Mouse (Mus musculus) heart, adult 9 months (tissue): ENCODE data around the gene P2rx6.
A peak's percentile ranks its signal among the peaks of the same experiment; 100 is the strongest.
"Not testable (repeated sequence)": the region's sequence is repeated elsewhere in the genome, so short reads cannot be mapped to it uniquely, and the experiment has no call there.

Source experiments
- DNase-seq, 2 experiments: peaks; one replicate each; pipeline ENCODE4 v3.0.0; 2022; ENCODE audit warnings: low spot score in 2 of 2

P2rx6 gene

DNA sequence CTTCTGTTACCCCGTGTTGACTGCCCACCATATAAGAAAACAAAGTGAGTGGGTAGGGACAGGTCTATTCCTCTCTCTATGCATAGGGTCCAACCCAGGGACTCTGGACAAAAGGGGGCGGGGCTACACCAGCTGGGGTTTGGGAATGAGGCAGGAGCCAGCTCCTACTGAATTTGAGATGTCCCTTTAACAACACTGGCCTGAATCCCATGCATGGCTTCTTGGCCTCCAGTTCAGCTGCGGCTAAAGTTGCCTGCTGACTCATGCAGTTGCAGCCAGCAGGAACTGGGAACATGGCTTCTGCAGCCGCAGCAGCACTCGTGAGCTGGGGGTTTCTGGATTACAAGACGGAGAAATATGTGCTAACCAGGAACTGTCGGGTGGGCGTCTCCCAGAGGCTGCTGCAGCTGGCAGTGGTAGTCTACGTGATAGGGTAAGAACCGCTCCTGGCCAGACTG, at the start of gene P2rx6:
Gene P2rx6 (plus strand): TSS at position 135 of the 458 bp plus-strand sequence.
- peak; percentile 67 to 69 for DNase-seq

DNA sequence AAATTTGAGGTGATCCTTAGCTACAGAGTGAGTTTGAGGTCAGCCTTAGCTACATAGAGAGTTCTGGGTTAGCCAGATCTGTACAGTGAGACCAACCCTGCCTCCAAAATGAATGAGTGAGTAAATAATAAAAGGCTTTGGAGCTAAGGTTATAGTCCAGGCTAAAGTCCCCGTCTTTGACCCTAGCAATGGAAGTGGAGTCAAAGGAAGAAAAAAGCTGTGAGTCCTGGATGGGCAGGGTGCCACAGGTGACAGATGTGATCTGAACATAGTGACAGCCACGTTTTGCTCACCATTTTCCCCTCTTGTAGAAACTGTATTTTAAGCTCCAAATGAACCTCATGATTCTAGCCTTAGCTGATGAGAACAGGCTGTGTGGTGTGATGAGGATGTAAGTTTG, 42.8 kb upstream of the P2rx6 start:
- DNase-seq, result no peak

DNA sequence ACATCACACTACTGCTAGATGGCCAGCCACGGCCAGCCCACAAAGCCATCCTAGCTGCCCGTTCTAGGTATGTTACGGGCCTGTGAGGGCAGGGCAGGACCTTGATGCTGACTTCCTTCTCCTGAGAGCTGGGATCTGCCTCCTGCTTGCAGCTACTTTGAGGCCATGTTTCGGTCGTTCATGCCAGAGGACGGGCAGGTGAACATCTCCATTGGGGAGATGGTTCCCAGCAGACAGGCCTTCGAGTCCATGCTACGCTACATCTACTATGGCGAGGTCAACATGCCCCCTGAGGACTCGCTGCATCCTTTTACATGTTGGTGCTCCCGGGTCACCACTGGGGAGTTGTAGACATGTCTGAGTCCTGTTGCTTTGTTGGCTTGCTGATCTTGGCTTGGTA, 37.5 kb upstream of the P2rx6 start:
- no peak for DNase-seq

DNA sequence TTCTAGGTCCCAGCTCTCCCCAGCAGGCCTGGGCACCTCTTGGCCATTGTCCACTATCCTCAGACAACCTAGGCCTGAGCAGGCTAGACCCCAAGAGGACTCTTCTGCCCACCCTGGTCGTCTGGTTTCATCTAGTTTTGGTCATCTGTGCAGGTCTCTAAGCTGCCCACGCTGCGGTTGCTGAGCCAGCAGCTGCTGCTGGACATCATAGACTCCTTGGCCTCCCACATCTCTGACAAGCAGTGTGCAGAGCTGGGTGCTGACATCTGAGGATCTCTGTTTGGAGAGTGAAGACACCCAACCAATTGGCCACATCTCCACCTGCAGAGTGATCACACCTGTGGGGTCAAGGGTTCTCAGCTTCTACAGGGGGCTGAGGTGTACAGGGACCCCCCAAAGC, 36.2 kb upstream of the P2rx6 start:
- DNase-seq, result no peak

DNA sequence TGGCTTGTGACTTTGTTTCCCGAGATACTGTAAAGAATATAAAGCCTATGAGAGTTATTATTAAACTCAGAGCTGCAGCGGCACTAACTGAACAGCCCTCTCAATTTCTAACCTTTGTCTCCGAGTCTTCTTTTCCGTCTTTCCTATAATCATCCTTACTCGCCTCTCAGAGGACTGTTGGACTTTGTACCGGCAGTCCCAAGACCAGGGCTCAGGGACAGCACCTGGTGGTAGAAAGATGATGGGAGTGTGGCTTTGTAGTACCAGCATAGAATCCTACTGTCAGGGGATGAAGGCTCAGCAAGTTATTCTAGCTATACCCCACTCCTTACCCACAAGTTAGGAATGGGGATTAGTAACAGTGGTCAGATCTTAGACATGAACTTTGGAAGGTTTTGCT, 35.5 kb upstream of the P2rx6 start:
- DNase-seq, result no peak

DNA sequence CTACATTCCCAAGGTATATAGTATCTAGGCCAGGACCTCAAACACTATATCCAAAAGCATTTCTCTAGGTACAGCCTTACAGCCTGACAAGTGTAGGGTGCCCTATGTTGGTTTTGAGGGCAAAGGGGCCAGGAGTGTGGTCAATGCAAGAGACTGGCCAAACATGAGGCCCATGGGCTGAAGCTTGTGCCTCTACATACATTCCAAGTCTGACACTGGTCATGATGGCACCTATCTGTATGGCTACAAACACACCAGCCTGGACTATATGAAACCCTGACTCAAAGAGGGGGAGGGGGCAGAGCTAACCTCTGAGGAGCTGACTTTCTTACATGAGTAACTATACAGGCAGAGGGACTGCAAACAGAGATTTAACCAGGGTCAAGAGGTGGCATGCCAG, 34.1 kb upstream of the P2rx6 start:
- no peak for DNase-seq

DNA sequence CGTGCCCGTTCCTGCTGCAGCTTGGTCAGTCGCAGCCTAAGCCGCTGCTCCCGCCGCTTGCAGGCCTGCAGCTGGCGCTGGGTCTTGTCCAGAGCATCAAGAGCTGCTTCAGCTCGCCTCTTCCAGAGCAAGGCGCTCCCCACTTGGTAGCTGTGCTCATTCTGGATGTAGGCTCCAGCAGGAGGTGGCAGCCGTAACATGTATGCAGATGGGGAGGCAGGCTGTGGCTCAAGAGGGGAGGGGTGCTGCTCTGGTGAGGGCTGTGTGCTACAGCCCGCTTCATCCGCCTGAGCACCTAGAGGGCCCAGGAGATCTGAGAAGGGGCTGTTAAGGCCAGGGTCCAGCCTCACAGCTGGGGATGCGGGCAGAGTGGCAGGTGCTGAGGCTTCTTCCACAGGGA, 33.4 kb upstream of the P2rx6 start:
- DNase-seq, result no peak

DNA sequence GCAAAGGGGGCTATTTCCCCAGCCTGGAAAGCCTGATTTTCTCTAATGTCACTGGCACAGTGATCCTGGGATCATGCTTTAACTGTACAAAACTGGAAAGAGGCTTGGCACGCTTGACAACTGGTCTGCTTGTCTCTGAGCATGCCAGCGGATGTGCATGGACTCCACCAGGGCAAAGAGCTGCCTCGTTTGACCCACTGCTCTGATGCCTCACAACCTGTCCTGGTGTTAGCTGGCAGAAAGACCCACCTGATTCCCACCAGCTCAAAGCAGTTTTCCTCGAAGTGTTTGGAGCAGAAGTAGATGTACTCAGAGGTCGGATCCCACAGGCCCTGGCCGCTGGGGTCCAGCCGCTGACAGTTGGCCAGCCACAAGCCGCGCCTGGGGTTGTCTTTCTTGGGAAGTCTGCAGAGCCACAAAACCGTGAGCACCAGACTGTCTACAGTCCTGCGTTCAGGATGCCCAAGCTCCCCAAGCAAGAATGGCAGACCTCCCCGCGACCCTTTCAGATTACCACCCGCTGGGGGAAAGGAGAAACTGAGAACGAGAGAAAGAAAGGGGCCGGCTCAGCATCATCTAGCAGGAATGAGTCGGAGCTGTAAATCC, 31.6 kb upstream of the P2rx6 start:
- no peak for DNase-seq

DNA sequence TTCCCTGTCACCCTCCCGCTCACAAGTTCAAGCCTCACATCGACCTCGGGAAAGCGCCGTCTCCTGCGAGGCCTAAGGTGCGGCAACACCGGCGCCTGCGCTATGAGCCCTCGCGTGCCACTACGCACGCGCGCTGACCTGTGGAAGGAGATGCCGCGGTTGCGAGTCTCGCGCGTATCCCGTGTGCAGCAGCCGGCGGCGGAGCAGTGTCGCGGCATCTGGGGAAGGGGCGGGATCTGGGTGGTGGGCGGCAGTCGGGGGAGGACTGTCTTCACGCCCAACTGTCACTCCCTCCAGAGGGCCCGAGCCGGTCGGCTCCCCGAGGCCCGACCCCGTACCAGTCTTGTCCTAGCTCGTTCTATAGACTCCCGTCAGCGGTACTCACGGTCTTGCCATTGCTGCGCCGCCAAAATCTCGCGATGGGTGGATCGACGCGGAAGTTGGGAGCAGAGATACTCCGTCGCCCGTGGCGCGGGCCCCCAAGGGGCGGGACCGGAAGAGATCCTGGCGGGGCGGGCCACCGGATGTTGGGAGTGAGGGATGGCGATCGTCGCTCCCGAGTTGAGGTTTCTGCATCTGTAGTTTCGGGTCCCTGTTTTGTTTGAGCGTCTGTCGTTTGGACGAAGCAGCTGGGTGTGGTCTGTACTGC, 30.9 kb upstream of the P2rx6 start, which contains the start of gene Thap7:
Gene Thap7 (minus strand): TSS at position 497 of the 649 bp plus-strand sequence.
- DNase-seq, result peak; percentile 93 to 95

DNA sequence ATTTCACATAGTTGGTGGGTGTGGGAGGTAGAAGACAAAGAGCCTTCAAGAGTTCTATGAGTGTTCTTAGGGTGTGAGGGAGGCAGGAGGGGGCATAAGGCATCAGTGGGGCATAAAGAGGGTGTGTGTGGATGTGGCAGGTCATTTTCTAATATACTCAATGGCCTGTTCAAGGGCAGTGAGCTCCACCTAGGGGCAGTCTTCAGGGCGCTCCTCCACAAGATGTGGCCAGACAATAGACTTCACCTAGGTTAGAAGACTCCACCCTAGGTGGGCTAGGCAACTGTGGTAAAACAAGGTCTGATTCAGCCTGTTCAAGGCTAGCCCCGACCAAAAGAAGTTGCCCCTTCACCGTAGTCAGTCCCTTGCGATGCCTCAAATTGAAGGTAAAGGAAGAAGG, 29.4 kb upstream of the P2rx6 start:
- DNase-seq, result no peak

DNA sequence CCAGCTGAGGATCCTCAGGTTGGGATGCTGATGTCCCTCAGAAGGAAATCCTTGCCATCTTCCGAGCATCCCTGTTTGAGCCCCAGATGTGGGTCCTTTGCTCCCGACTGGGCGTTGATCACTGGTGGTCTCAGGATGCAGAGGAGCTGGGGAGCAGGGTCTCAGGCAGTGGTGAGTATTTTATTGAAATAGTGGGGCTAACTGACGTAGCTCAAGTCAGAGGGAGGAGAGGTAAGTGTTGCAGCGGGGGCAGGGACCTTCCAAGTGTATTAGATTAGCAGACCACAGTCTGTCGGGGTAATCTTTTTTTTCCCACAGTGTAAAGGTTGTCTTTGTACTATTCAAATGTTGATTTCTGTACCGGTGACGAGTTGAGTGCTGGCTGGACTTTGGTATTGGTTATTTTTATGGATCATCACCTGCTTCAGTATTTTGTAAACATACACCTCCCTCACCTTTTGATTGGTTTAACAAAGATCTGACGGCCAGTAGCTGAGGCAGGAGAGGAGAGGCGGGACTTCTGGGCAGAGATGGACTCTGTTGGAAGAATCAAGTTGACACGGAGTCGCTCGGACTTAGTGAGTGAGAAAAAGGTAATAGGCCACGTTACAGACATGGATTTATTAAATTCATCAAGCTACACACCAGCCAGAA, 28.9 kb upstream of the P2rx6 start:
- no peak for DNase-seq

DNA sequence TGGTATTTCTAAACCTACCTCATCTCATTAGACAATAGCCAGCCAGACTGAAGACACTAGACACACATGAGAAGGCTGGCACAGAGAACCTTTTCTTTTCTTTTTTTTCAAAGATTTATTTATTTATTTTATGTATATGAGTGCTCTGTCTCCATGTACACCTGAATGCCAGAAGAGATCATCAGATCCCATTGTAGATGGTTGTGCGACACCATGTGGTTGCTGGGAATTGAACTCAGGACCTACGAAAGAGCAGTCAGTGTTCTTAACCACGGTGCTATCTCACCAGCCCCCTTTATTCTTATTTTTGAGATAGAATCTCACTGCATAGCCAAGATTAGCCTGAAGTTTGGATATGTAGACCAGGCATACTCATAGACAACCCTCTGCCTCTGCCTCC, 25.1 kb upstream of the P2rx6 start:
- DNase-seq, result no peak

DNA sequence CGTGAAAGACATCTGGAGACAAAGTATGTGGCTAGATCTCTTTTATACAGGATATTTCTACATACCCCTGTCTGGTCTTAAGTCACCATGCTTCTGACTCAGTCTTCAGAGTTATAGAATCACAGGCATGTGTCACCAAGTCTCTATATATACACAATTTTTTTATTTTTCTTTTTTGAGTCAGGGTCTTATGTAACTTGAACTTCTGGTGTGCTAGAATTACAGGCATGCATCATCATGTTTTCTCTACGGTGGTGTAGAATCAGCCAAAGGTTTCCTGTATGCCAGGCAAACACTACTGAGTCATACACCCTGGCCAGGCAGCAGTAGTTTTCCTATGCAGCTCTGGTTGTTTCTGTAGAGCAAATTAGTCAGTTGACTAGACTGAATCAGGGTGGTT, 19.1 kb upstream of the P2rx6 start:
- no peak for DNase-seq

DNA sequence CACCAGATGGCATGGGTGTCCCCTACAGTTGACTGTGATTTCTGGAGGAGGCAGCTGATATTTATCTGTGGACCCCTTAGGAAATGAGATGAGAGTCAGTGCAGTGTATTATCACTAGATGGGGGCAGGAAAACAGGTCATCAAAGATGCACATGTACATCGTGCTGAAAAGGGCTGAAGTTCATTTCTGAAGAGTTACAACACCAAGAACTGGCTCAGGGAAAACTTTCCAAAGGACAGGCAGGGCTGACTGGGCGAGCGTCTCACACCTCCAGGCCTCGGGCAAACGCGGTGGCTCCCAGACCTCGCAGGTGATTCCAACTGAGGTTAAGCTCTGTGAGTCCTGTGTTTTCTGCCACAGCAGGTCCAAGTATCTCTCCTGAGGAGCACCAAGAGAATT, 8.8 kb upstream of the P2rx6 start:
- no peak for DNase-seq

DNA sequence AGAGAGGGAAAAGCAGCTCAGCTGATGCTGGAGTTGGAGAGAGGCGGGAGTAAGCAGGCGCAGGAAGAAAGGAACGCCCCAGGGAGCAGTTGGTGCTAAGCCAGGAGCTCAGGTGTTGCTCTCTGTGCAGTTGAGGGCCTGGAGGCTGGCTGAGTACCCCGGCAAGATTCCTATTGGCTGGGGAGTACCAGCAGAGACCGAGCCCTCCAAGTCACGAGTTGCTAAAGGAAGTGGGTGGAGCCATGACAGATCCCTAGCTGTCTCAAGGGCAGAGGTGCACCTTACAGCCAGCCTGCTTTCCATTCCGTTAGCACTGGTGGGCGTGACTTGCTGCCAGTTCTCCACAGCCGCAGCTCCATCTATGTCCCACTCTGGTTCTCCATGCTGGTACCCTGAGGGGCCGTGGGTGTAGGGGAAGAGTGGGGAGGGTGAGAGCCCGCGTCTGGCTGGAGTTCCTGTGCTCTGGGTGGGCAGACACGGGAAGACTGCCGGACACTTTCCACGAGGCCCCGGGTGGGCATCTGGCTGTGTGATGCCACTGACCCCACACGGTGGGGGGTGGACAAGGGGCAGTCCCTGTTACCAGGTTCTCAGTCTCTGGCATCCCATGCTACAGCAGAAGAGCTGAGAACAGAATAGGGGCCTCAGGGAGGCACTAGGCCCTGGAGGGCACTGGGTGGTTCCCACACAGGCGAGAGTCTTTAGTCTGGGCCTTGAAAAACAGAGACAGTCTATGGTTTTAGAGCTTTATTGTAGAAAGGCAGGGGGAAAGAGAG, 7.6 kb upstream of the P2rx6 start:
- DNase-seq, result peak; percentile 19 to 31

DNA sequence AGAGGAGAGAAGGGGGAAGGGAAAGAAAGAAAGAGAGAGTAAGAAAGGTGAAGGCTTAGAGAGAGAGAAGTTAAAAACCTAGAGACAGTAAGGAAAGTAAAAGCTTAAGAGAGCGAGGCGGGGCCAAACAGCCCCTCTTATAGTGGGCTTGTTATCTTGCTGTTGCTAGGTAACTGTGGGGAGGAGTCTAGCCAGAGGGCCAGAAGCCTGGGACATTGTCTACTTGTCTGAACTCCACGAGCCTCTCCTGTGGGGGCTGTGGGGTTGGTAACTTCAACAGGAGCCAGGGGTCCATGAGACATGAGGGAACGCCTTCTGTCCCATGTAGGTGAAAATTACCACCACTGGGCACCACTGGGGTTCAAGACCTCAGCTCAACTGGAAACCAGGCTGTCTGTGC, 7.0 kb upstream of the P2rx6 start:
- not testable (repeated sequence) for DNase-seq

DNA sequence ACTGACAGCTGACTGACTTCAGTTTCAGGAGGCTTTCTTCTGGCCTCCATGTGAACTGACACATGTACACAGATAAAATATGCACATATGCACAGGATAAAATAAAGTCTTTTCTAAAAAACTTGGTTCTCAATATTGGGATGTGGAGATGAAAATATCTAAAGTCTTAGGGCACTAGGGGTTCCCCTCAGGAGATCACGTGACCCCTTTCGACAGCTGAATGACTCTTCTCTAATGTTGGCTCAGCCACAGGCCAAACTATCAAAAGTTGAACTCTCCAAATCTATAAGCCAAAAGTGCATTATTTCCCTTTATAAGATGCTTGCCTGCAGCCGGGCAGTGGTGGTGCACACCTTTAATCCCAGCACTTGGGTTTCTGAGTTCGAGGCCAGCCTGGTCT, 5.5 kb upstream of the P2rx6 start:
- no peak for DNase-seq

DNA sequence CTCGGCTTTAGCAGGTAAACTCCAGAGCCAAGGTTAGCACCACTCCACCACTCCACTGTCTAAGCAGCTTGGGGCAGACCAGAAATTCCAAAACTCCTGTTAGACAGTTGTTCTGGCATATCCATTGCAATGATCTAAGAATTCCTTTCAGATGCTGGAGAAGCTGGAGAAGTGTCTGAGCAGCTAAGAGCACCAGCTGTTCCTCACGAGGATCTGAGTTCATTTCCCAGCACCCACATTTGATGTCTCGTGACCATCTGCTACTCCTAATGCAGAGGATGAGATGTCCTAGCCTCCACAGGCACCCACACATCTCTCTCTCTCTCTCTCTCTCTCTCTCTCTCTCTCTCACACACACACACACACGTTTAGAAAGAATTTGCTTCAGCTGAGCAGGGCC, 4.8 kb upstream of the P2rx6 start:
- no peak for DNase-seq

DNA sequence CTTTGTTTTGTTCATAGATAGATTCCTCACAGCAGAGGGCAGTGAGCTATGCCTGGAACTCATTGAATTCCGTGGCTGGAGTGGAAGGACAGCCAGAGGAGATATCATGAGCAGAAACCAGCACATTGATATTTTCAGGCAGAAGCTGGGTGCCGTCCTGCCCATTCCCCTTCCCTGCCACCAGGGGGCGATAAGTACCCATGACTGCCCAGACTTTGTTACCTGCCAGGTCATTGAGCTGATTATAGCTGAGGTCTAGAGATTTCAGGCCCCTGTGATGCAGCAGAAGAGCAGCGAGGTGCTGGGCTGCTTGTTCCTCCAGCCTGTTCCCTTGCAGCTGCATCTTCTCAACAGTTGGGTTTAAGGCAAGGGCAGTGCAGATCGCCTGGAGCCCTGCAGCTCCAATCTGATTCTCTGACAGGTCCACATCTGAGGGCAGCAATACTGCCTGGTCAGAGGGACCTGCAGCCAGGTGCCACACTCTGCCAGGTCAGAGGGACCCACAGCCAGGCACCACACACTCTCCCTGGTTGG, 3.7 kb upstream of the P2rx6 start:
- peak; percentile 34 to 72 for DNase-seq

DNA sequence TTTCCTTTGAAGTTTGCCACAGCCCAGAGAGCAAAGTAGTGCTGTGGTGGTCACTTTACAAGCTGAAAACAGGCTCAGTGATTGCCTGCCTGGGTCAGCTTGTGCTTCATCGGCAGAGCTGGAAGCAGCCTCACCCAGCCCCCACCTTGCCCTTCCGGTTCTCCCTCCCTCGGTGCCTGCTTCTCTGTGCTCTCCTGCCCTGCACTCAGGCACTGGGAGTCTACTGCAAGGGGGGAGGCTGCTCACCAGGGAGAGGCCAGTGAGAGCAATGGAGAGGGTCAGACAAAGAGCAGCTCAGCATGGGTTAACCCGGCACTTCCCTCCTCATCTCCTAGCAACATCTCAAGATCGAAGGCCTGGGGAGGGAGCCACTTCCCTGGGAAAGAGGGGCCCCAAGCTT, 2.9 kb upstream of the P2rx6 start:
- no peak for DNase-seq

DNA sequence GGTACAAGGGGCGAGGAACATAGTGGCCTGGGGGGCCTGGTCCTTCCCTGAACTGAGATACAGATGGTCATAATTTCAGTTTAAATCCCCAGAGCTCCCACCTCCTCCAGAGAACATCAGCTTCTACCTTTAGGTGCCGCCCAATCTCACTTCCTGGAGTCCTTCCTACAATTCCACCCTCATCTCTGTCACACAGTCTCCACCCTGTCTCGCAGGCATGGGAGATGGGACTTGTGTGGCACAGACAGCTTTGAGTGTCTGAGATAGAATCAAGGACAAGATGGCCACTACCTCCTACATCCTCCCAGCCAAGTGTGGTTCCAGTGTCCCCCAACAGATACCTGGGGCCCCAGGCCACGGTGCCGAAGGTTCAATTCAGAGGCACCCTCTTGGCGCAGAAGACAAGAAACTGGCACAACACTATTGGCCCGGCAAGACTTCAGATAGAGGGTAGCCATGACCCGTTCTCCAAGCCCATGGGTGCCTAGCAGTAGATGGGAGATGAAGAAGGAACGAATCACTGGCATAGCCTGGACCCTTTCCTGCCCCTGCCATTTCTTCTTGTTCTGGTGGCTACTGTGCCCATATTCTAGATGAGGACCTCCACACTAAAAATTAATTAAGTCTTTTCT, 2.2 kb upstream of the P2rx6 start:
- DNase-seq, result no peak
